Mouse (Mus musculus) urinary bladder, adult 18-20 months (tissue): ENCODE results near the gene BC048562.

ENCODE experiments used
- DNase-seq, 2 experiments: peaks; one replicate each; pipeline ENCODE4 v3.0.0; 2022; ENCODE audit warnings: low spot score in 2 of 2, mixed read lengths in 2 of 2

BC048562 gene

GRCm38 (mm10) chr9:108450292-108451169 is 14.2 kb downstream of the BC048562 start:
- DNase-seq = no peak

DNA sequence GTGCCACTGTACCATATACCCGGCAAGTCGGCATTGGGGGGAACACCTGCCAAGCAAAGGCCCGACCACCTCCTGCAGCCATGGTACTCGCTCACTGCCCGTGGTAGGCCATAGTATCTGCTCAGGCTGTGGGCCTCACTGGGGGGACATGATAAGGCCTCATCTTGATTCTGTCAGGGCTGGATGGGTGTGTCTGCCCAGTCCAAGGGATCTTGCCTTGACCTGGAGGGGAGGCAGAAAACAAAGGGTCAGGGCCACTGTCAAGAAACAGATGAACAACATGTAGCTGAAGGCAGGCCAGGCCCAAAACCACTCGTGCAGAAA is 14.8 kb downstream of the BC048562 start:
- DNase-seq = no peak

DNA sequence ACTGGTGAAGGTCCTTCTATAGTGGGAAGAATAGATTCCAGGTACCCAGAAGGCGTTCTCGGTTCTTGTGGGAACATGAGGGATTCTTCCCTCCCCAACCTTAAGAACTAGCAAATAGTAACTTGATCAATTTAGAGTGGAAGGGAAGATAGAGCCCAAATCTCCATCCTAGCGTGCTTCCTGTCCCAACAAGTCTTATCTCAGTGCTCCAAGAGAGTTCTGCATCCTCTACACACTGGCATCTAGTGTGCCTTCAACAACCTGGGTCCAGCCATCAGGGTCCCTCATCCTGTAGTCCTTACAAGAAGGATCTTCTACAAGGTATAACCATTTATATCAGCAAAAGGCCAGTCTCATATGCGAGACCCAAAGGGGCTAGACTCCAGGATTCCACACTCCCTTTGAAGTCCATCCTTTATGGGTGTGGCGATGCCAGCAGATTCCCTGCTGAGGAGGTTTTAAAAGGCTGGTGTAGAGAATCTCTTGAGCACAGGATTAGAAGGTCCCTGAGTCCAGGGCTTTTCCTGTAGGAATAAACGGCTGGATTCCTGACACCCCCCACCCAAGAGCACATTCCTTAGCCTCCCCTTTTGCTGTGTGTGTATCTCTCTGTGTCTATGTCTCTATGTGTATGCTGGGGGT is 15.4 kb downstream of the BC048562 start:
- DNase-seq = no peak

GRCm38 (mm10) chr9:108452291-108452906 is 16.1 kb downstream of the BC048562 start:
- DNase-seq = peak; percentile 72 to 79

GRCm38 (mm10) chr9:108452911-108453310 is 16.6 kb downstream of the BC048562 start:
- no peak for DNase-seq

DNA sequence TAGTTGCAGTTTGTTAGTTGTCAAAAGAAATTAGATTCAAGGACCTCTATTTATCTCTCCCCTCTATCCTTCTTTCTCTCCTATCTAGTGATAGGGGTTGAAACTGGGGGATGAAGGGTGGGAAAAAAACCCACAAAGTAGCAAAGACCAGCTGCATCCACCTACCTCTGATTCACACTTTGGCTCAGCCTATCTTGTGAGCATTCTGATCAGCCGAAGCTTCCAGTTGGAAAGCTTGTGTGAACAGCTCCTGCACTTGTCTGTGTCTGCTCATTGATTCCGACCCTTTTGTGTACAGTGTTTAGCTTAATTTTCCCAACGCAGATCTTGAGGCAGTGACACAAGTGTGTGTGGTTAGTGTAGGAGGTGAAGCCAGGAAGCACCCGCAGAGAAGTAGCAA is 17.2 kb downstream of the BC048562 start:
- DNase-seq = no peak

DNA sequence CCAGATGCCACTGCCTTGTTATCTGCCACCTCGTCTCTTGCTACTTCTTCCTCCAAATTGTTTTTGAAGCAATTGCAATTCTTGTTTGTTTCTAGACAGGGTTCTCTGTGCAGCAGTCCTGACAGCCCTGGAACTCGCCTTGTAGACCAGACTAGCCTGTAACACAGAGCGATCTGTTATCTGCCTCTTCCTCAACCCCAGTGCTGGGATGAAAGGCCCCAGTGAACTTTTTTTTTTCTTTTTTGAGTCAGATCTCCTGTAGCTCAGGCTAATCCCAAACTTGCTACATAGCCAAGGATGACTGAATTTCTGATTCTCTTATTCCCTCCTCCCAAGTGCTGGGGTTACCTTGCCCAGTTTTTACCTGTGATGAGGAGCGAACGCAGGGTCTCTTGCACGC is 18.1 kb downstream of the BC048562 start:
- no peak for DNase-seq

GRCm38 (mm10) chr9:108455747-108456571 is 19.7 kb downstream of the BC048562 start:
- DNase-seq = no peak

DNA sequence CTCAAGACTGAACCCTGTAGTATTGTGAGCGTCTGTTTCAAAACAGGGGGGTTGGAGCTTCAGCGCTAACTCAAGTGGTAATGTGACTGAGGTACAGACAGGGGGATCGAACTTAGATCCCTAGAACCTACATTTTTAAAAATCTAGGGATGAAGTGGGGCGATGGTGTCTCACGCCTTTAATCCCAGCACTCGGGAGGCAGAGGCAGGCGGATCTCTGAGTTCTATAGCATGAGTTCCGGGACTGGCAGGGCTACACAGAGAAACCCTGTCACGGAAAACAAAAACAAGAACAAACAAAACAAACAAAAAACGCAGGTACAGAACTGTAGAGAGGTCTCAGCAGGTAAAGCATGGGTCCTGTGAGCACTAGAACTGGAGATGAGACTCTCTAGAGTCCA is 20.7 kb downstream of the BC048562 start:
- no peak for DNase-seq

DNA sequence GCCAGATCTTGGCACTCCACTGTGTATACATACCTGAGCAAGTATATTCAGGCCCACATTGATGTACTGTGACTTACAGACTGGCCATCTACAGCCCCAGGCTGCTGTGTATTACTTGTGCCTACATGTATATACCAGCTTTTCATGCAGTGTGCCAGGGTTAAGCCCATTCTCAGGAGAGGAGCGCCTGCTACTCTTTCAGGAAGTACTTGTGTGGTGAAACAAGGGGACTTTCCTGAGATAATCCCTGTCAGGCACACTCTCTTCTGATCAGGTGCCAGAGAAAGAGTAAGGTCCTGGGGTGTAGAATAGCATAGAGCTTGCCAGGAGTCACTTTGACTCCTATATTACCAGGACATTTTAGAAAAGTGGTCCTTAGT is 23.6 kb downstream of the BC048562 start:
- DNase-seq = no peak

DNA sequence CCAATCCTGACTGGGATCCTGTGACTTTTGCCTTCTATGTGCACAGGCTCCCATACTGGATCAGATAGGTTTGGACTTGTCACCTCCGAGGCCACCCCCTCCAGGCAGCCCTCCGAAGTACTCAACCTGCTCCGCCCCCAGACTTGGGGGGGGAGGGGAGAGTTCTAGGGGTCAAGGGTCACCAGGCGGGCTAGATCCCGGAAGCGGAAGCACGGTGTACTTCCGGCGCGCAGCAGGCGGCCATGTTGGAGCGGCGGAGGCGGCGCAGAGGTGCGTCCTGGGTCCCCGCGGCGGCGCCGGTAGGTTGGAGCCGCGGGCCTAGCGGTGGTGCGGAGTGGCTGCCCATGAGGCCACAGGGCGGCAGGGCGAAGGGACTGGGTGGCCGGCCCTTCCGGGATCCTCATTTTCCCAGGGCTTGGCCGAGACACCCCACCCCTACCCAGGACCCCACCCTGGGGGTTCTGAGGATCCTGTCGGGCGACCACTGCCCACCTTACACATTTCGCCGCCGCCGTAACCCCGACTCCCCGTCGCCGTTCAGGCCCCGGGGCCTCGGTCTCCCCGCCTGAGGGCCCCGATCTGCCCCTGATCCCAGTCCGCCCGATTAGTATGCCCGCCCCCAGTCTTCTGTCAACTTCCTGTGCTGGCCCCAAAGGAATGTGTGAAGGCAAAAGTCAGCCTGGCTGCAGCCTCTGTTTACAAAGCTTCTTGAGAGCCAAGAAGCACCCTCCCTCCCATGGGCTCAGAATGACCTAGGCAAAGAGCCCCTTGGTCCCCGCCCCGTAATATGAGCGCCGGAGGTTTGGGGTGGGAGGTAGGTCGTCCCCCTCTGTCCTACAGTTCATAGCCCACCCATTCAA is 24.3 kb downstream of the BC048562 start, which contains the start of gene Ccdc71:
Gene Ccdc71 (plus strand): TSS at position 209 of the 860 bp plus-strand sequence.
- DNase-seq = peak; percentile 72 to 82

DNA sequence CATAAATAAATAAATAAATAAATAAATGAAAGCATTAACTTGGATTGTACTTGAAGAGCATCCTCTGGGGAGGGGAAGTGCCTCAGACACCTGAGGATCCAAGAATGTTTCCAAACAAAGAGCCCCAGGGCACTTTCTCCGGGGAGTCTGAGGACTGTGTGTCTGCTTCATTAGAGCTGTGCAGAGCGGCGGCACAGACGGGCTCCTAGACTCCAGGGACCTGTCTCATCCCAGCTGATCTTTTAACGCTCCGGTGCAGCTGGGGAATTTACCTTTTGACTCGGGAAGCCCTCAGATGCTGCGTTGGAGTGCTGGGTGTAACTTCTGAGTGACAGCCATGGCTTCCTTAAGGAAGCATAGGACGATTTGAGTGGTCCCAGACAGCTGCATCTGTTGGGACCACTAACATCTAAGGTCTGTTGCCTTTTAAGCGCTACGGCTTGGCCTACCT is 24.9 kb downstream of the BC048562 start, which contains the start of gene Klhdc8b:
Gene Klhdc8b (minus strand): TSS at position 401 of the 451 bp plus-strand sequence.
- no peak for DNase-seq

GRCm38 (mm10) chr9:108461675-108462074 is 25.4 kb downstream of the BC048562 start:
- DNase-seq = no peak

DNA sequence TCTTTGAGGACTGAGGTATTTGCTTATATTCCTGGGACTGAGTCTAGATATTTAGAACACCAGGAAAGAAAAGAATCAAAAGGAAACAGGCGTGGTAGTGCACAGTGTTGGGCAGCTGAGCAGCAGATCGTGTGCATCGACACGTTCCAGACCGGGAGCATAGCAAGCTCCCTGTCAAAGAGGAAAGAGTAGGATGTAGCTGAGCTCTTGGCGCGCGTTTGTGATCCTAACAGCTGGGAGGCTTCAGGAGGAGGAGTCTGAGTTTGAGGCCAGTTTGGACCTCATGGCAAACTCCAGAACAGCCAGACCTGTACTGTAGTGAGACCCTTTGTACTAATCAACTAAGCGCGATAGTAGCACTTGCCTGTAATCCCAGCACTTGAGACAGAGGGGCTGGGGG is 25.9 kb downstream of the BC048562 start:
- DNase-seq = no peak

- DNase-seq = no peak
Measured at GRCm38 (mm10) chr9:108463713-108464112, 27.4 kb downstream of the BC048562 start.

GRCm38 (mm10) chr9:108466219-108466618 is 29.9 kb downstream of the BC048562 start:
- DNase-seq = no peak

- no peak for DNase-seq
Measured at GRCm38 (mm10) chr9:108469430-108469829, 33.1 kb downstream of the BC048562 start.

- no peak for DNase-seq
Measured at GRCm38 (mm10) chr9:108469845-108470244, 33.6 kb downstream of the BC048562 start.

GRCm38 (mm10) chr9:108474528-108474927 is 38.2 kb downstream of the BC048562 start:
- no peak for DNase-seq

- DNase-seq = peak; percentile 60 to 82
Measured at GRCm38 (mm10) chr9:108478638-108479156, 42.4 kb downstream of the BC048562 start.
